Mouse (Mus musculus) gastrocnemius, postnatal 10 days (tissue): ENCODE measurements around the gene Urah. TPM values are rescaled to one million over a fixed set of nuclear protein-coding genes. Genes with fewer than 3 reads are reported as not detected.

Source experiments
- DNase-seq: peaks from one replicate; pipeline ENCODE4 v3.0.0; 2021; ENCODE audit warnings: mixed read lengths
- total RNA-seq, 2 experiments: library from RNA; stranded (reverse); gene quantifications; 2 replicates each; pipeline ENCODE4 v1.2.3; 2021

Gene Urah
- total RNA-seq, 2 experiments from 2014 or later: not detected

DNA sequence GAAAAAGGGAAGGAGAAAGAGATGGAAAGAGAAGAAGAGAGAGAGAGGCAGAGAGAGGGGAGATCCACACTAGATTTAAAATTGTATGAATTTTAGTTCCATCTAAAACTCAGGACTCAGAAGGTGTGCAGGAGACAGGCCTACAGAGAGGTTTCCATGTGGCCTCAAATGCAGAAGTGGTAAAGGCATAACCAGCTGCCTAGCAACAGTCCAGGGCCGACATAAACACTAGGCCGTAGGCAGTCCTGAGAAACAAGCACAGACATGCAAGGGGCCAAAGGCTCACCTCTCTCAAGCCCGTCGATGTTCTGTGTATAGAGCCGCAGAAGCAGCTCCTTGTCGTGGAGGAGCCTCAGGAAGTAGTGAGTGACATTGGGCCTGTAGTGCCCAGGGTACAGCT lies 42.5 kb downstream of the Urah start:
- DNase-seq: no peak

DNA sequence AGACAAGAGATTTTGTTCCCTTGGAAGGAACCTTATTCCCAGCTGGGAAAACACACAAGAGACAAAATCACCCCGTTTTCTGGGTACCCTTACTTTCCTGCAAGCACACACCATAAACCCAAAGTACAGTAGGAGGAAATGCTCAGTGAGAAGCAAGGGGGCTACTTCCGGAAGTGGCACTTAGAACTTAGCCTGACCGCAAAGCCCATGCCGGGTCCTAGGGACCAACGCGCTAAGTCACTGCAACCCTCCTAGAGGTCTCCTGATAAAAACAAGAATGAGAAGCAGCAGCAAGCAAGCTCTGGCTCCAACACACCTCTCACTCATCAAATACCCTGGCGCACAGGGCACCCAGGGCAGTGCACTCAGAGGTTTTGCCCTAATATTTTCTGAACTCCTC lies 44.5 kb downstream of the Urah start:
- no peak for DNase-seq

DNA sequence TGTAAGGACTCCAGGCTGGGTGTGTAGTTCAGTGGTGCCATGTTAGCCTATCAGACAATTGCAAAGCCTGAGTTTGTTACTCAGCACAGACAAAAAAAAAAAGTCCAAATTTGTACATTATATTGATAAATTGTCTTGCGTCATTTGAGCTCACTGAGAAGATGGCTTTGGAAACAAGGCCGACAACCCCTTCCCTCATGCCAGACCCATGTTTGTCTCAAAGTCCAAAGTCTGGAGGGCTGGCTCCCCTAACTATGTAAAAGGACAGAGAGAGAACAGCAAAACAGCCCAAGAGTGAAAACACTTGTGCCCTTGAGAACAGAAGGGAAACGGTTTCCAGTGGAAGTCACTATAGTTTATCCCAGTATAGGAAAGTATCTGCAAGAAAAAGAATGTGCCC lies 45.6 kb downstream of the Urah start:
- DNase-seq: no peak

DNA sequence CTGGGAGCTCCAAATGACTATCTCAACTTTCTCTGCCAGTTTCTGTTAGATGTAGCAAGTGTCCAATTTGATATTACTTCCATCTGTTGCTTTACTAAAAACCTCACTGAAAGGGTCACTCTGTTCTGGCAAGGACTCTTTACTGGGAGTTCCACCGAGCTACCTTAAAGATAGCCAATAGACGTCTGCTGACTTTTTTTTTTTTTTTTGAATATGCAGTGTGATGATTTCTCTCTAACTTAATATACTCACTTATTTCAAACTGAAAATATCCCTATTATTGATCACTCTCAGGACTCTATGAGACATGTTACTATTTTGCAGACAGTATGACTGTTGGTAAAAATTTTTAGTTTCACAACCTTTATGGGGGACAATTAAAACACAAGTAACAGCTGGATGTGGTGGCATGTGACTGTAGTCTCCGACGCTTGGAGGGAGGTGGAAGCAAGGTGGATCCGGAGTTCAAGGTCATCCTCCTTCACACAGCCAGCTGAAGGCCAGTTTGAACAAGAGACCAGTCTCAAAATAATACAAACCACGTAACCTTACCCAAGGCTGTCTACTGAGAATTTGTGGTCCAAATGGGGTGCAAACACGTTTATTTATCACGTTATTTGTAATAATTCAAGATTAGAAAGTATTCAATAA lies 46.2 kb downstream of the Urah start:
- DNase-seq: no peak

DNA sequence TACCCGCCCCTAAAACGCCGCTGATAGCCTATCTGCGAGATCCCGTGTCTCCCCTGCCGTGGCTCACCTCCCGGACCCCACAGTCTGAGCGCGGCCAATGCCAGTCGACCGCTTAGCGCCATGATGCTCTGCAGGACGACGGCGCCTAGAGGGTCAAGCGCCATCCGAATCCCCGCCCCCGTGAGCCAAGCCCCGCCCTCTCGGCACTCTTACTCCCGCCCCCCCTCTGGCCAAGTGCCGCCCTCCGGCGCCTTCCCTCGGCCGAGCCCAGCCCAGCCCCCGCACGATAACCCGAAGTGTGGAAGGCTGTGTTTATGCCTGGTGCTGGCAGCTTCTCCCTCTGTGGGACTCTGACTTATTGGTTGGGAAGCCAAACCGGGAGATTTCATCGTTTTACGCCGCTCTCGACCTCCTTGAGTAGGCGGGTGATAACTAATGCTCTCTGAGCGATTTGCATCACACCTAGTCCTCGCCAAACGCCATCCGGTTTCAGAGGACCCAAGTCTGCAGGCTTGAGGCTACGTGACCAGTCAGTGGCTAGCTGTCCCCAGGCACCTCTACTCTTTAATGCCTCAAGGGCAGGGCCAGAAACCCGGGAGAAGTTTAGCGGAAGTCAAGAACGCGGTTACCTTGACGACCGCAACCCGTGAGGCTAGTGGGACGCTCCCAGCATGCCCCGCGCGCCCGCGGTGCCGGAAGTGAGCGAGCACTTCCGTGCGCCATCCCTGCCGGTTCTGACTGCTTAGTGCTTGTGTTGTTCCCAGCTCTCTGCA lies 47.1 kb downstream of the Urah start, which contains the start of the genes Psmd13 and Sirt3:
Psmd13 (plus strand) TSS at position 273 of the 773 bp plus-strand sequence.
Sirt3 (minus strand) TSS at position 614 of the 773 bp plus-strand sequence.
- peak; percentile 98 for DNase-seq

DNA sequence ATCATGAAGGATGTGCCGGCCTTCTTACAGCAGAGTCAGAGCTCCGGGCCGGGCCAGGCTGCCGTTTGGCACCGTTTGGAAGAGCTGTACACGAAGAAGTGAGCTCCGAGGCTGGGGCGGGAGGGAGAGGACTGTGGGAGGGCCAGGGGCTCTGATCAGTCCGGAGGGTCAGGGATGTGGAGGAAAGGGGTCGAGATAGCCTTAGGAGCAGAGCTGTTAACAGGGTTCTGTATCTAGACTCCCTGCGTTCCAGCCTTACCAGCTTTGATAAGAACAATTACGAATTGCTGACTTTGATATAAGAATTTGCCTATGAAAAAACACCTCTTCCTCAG lies 47.6 kb downstream of the Urah start:
- DNase-seq: no peak

Other genes starting within 250 kb of the Urah start
- not detected for gene Olfr46, start 233.7 kb upstream of the Urah start, total RNA-seq
- gene Olfr61, start 206.0 kb upstream of the Urah start, total RNA-seq: not detected
- not detected for gene Olfr53, start 188.6 kb upstream of the Urah start, total RNA-seq
- gene Olfr539, start 175.1 kb upstream of the Urah start, total RNA-seq: not detected
- not detected for gene Olfr45, start 153.1 kb upstream of the Urah start, total RNA-seq
- gene Olfr541, start 137.8 kb upstream of the Urah start, total RNA-seq: not detected
- gene Cyp2e1, start 71.3 kb upstream of the Urah start, total RNA-seq: 1 to 10 TPM in 1 of 2 experiments, under 1 TPM in 1; 0.19 to 1.3 TPM
- not detected for gene Syce1, start 47.2 kb upstream of the Urah start, total RNA-seq
- under 1 TPM; 0.12 to 0.16 TPM for gene Zfp941, start 12.8 kb upstream of the Urah start, total RNA-seq
- gene Scgb1c1, start 10.5 kb downstream of the Urah start, total RNA-seq: not detected
- not detected for gene Odf3, start 12.8 kb downstream of the Urah start, total RNA-seq
- not detected for gene Gm45785, start 21.3 kb downstream of the Urah start, total RNA-seq
- gene Ric8a, start 21.9 kb downstream of the Urah start, total RNA-seq: 10 to 100 TPM; 19.4 to 27.7 TPM
- 10 to 100 TPM; 12.3 to 13.6 TPM for gene Bet1l, start 22.6 kb downstream of the Urah start, total RNA-seq
- gene Psmd13, start 47.0 kb downstream of the Urah start, total RNA-seq: 100 to 1,000 TPM; 104 to 105 TPM
- gene Sirt3, start 47.3 kb downstream of the Urah start, total RNA-seq: 10 to 100 TPM; 16.3 to 19.1 TPM
- gene Cox8b, start 65.4 kb downstream of the Urah start, total RNA-seq: 1,000 to 10,000 TPM in 1 of 2 experiments, 100 to 1,000 TPM in 1; 998 to 1,003 TPM
- gene Nlrp6, start 85.9 kb downstream of the Urah start, total RNA-seq: not detected
- gene Pgghg, start 106.4 kb downstream of the Urah start, total RNA-seq: 10 to 100 TPM in 1 of 2 experiments, 1 to 10 TPM in 1; 7.6 to 13.1 TPM
- gene Ifitm5, start 115.3 kb downstream of the Urah start, total RNA-seq: 1 to 10 TPM in 1 of 2 experiments, under 1 TPM in 1; 0.54 to 6.9 TPM
- not detected for gene Gm45717, start 120.9 kb downstream of the Urah start, total RNA-seq
- 100 to 1,000 TPM; 142 to 180 TPM for gene Ifitm2, start 121.0 kb downstream of the Urah start, total RNA-seq
- gene Ifitm1, start 132.2 kb downstream of the Urah start, total RNA-seq: 1 to 10 TPM; 2.1 to 3.7 TPM
- gene Ifitm3, start 175.8 kb downstream of the Urah start, total RNA-seq: 10 to 100 TPM; 54.7 to 70.0 TPM
- gene Ifitm6, start 182.9 kb downstream of the Urah start, total RNA-seq: under 1 TPM; 0.49 to 0.84 TPM
- gene Gm17387, start 194.1 kb downstream of the Urah start, total RNA-seq: not detected
- under 1 TPM; 0.11 to 0.38 TPM for gene B4galnt4, start 226.1 kb downstream of the Urah start, total RNA-seq
- not detected for gene Pkp3, start 243.2 kb downstream of the Urah start, total RNA-seq